Mouse (Mus musculus): ENCODE measurements around the gene Acoxl.

DNA sequence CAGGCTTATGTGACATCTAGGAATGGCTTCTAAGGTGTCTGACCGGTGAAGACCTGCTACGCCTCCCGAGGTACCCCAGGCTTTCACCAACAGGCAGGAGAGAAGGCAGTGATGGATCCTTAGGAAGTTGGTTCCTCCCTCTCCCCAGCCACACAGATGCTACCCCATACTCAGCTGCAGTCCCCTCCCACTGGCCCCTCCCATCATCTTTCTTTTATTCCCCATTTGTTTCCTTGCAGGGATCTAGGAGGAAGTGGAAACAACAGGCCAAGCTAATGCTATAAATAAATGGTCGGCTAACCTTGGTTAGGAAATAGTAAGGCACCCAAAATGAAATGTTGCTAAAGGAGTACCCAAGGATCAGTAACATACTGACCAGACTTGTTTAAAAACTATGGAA lies 90.2 kb downstream of the Acoxl start:
- TF ChIP-seq POLR2A (IDR thresholded peaks at IDR 0.05; ENCODE audit: borderline replicate concordance, insufficient read depth, low read length), result no peak
- TF ChIP-seq CTCF (IDR thresholded peaks at IDR 0.05; ENCODE audit: borderline replicate concordance, insufficient read depth, low read depth, low read length), result no peak
